Mouse (Mus musculus) lung, adult 2 months (tissue): ENCODE results near the gene Sult6b2.

ENCODE experiments used
- CTCF ChIP-seq: fragments of 200-500 bp; IDR thresholded peaks from 2 replicates; pipeline ENCODE4 v1.5.1; 2011; ENCODE audit warnings: mild to moderate bottlenecking, low read length, control low read depth; ENCODE audit not compliant: insufficient read depth
- POLR2A ChIP-seq: fragments of 200-500 bp; IDR thresholded peaks from 2 replicates; pipeline ENCODE4 v1.6.1; 2011; ENCODE audit warnings: low read depth, mild to moderate bottlenecking, control low read depth, low read length, borderline replicate concordance; ENCODE audit errors: extremely low read depth

- TF ChIP-seq CTCF (no peak), POLR2A (no peak)
Measured at GRCm38 (mm10) chr6:142846855-142847254, 42.6 kb upstream of the Sult6b2 start.
